Mouse (Mus musculus) liver, embryonic 14.5 days (tissue): Measurements from ENCODE around the gene Ly6g6d. TPM values are rescaled to one million over a fixed set of nuclear protein-coding genes. Genes with fewer than 3 reads are reported as not detected.

Experiments
- ATAC-seq: fragments of 200-750 bp; cut with Nextera tagmentation; 2 replicates; pipeline ENCODE4 v1.8.0; 2017; ENCODE audit warnings: moderate number of reproducible peaks, mild to moderate bottlenecking, moderate library complexity; ENCODE audit not compliant: insufficient read depth
- DNase-seq, 3 experiments: peaks; one replicate each; pipeline ENCODE4 v3.0.0-alpha.2; 2012 to 2013; ENCODE audit warnings: low read depth in 3 of 3, low spot score in 3 of 3
- H3K27ac ChIP-seq: fragments of 300-500 bp; sonication (generic); 2 replicates; pipeline ENCODE4 v1.5.1; 2014; ENCODE audit warnings: moderate library complexity, mild to moderate bottlenecking, control low read depth, inconsistent platforms
- H3K27me3 ChIP-seq: fragments of 300-500 bp; sonication (generic); 2 replicates; pipeline ENCODE4 v1.6.1; 2014; ENCODE audit warnings: mild to moderate bottlenecking, low read length, moderate library complexity; ENCODE audit not compliant: control insufficient read depth, insufficient read depth
- H3K36me3 ChIP-seq: fragments of 300-500 bp; sonication (generic); replicated peaks from 2 replicates; pipeline ENCODE4 v1.6.1; 2014; ENCODE audit warnings: low read depth; ENCODE audit not compliant: control insufficient read depth, insufficient read depth
- H3K4me1 ChIP-seq, 2 experiments: fragments of 200-500 bp in 1 of 2; fragments of 300-500 bp in 1 of 2; sonication (generic) in 1 of 2; replicated peaks; 2 replicates each; pipeline ENCODE4 v1.6.1; 2012 to 2014; ENCODE audit warnings: antibody characterized with exemption in 1 of 2, inconsistent platforms in 1 of 2, low read length in 1 of 2; ENCODE audit not compliant: control insufficient read depth in 2 of 2, insufficient read depth in 2 of 2
- H3K4me2 ChIP-seq: fragments of 300-500 bp; sonication (generic); 2 replicates; pipeline ENCODE4 v1.6.1; 2014; ENCODE audit warnings: low read depth, mild to moderate bottlenecking, control low read depth, moderate library complexity
- H3K4me3 ChIP-seq, 2 experiments: fragments of 200-500 bp in 1 of 2; fragments of 300-500 bp in 1 of 2; sonication (generic) in 1 of 2; 2 replicates each; pipeline ENCODE4 v1.5.1; 2012 to 2014; ENCODE audit warnings: low read depth in 2 of 2, low read length in 2 of 2, mild to moderate bottlenecking in 2 of 2, control low read depth in 1 of 2, inconsistent platforms in 1 of 2, moderate library complexity in 1 of 2; ENCODE audit not compliant: insufficient read depth in 1 of 2
- H3K9ac ChIP-seq: fragments of 300-500 bp; sonication (generic); replicated peaks from 2 replicates; pipeline ENCODE4 v1.6.1; 2014; ENCODE audit warnings: mild to moderate bottlenecking, control low read depth, moderate library complexity
- H3K9me3 ChIP-seq: fragments of 300-500 bp; sonication (generic); 2 replicates; pipeline ENCODE4 v1.6.1; 2016; ENCODE audit warnings: low read length, mixed read lengths; ENCODE audit not compliant: control insufficient read depth
- CTCF ChIP-seq: IDR thresholded peaks from 2 replicates; pipeline ENCODE4 v1.5.1; 2016; ENCODE audit warnings: antibody characterized with exemption, low read depth, control low read depth
- EP300 ChIP-seq: IDR thresholded peaks from 2 replicates; pipeline ENCODE4 v1.6.1; 2016; ENCODE audit warnings: antibody characterized with exemption, low read depth
- WGBS: fragments of 180-500 bp; shearing (Covaris S2); extraction: QIAGEN DNeasy Blood & Tissue Kit; methylation state at CpG from one replicate; pipeline ENCODE4 v1.1.7; 2014; ENCODE audit not compliant: insufficient replicate concordance; 5-methylcytosine and 5-hydroxymethylcytosine counted together
- polyA plus RNA-seq, 2 experiments: library from polyadenylated mRNA; depleted of rRNA in 1 of 2; stranded (reverse) in 1 of 2; unstranded in 1 of 2; fragments of >200 nt; fragmentation: Nextera tagmentation in 1 of 2; extraction: Ambion mirVana in 1 of 2; gene quantifications; 2 replicates each; pipeline versions ENCODE4 v1.2.1 to v1.2.3; 2012 to 2014

Gene Ly6g6d
- polyA plus RNA-seq, 2 experiments = 0.28 to 0.95 TPM

DNA sequence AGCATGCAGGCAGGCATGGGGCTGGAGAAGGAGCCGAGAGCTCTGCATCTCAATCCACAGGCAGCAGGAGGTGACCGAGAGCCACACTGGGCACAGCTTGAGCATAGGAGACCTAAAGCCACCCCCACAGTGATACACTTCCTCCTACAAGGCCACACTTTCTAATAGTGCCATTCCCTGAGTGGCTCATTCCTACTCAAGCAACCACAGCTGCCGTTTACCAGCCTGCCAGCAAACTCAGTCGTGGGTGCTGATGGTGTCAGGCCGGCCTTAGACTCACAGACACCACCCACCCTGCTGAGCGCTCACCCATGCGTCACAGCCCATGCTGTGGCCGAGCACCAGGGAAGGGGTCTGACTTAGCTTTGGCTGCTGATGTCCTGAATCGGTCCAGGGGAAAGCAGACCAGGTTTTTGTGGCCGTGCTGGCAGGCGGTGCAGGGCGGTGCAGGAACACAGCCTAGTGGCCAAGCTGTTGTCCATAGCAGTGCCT, 19.3 kb upstream of the Ly6g6d start:
- TF ChIP-seq EP300 (no peak), CTCF (no peak)
- Histone ChIP-seq H3K9ac (no peak overlapping the region), H3K27me3 (no peaks in the 10 kb centered on the region), H3K27ac (no peak overlapping the region), H3K4me3 (no peak overlapping the region), H3K36me3 (peaks cover 45% of the 10 kb centered on the region), H3K9me3 (no peaks in the 10 kb centered on the region), H3K4me1 (no peaks in the 10 kb centered on the region), H3K4me2 (no peak overlapping the region)
- 83% methylated on average over 12 of the region's 12 CpGs for WGBS
- no peak for DNase-seq
- no peak for ATAC-seq

- WGBS = 84% methylated on average over 12 of the region's 12 CpGs
- H3K27me3 ChIP-seq = no peaks in the 10 kb centered on the region
- no peak overlapping the region for H3K27ac ChIP-seq
- H3K9ac ChIP-seq = no peak overlapping the region
- no peaks in the 10 kb centered on the region for H3K9me3 ChIP-seq
- TF ChIP-seq CTCF (no peak), EP300 (no peak)
- H3K4me2 ChIP-seq = no peak overlapping the region
- ATAC-seq (no peak), DNase-seq (no peak)
- H3K4me3 ChIP-seq = no peak overlapping the region
- no peaks in the 10 kb centered on the region for H3K4me1 ChIP-seq
- peaks cover 44% of the 10 kb centered on the region for H3K36me3 ChIP-seq
These were observed 18.7 kb upstream of the Ly6g6d start for GRCm38 (mm10) chr17:35096597-35096996.

- DNase-seq = no peak
- no peak for ATAC-seq
- Histone ChIP-seq H3K27me3 (no peaks in the 10 kb centered on the region), H3K36me3 (peaks cover 38% of the 10 kb centered on the region), H3K9me3 (no peaks in the 10 kb centered on the region), H3K4me2 (no peak overlapping the region), H3K4me1 (peaks cover 10% of the 10 kb centered on the region in 2 experiments), H3K27ac (no peak overlapping the region), H3K4me3 (no peak overlapping the region), H3K9ac (no peak overlapping the region)
- 76% methylated on average over 15 of the region's 15 CpGs for WGBS
- TF ChIP-seq CTCF (no peak), EP300 (no peak)
These were observed 16.9 kb upstream of the Ly6g6d start for GRCm38 (mm10) chr17:35094475-35095365.

- Histone ChIP-seq H3K9ac (no peak overlapping the region), H3K27ac (no peak overlapping the region), H3K4me3 (no peak overlapping the region), H3K4me2 (no peak overlapping the region), H3K9me3 (no peaks in the 10 kb centered on the region), H3K4me1 (peaks cover 10% of the 10 kb centered on the region in 2 experiments), H3K36me3 (peaks cover 28% of the 10 kb centered on the region), H3K27me3 (no peaks in the 10 kb centered on the region)
- 81% methylated on average over 14 of the region's 14 CpGs for WGBS
- no peak for ATAC-seq
- no peak for DNase-seq
- TF ChIP-seq EP300 (no peak), CTCF (no peak)
These were observed 14.7 kb upstream of the Ly6g6d start for GRCm38 (mm10) chr17:35092403-35093198.
